Mouse (Mus musculus) neural tube, embryonic 14.5 days (tissue): ENCODE data around the gene Actr5. TPM values are rescaled to one million over a fixed set of nuclear protein-coding genes. Genes with fewer than 3 reads are reported as not detected.

Source experiments
- ATAC-seq: fragments of 200-750 bp; cut with Nextera tagmentation; 2 replicates; pipeline ENCODE4 v1.8.0; 2017; ENCODE audit warnings: low read depth, mild to moderate bottlenecking, moderate TSS enrichment, moderate library complexity
- H3K27ac ChIP-seq: fragments of 300-500 bp; sonication (generic); 2 replicates; pipeline ENCODE4 v1.5.1; 2014; ENCODE audit warnings: low read depth, mild to moderate bottlenecking, control low read depth, low read length, moderate library complexity, mixed read lengths
- H3K27me3 ChIP-seq: fragments of 300-500 bp; sonication (generic); 2 replicates; pipeline ENCODE4 v1.6.1; 2014; ENCODE audit warnings: low read length; ENCODE audit not compliant: control insufficient read depth, insufficient read depth
- H3K36me3 ChIP-seq: fragments of 300-500 bp; sonication (generic); 2 replicates; pipeline ENCODE4 v1.6.1; 2014; ENCODE audit warnings: low read length, mixed read lengths; ENCODE audit not compliant: control insufficient read depth, insufficient read depth
- H3K4me1 ChIP-seq: fragments of 300-500 bp; sonication (generic); 2 replicates; pipeline ENCODE4 v1.6.1; 2014; ENCODE audit warnings: low read length; ENCODE audit not compliant: control insufficient read depth, insufficient read depth
- H3K4me2 ChIP-seq: fragments of 300-500 bp; sonication (generic); 2 replicates; pipeline ENCODE4 v1.6.1; 2014; ENCODE audit warnings: mild to moderate bottlenecking, low read depth, low read length, control low read depth
- H3K4me3 ChIP-seq: fragments of 300-500 bp; sonication (generic); 2 replicates; pipeline ENCODE4 v1.5.1; 2014; ENCODE audit warnings: low read depth, low read length, control low read depth, mixed read lengths
- H3K9ac ChIP-seq: fragments of 300-500 bp; sonication (generic); replicated peaks from 2 replicates; pipeline ENCODE4 v1.6.1; 2014; ENCODE audit warnings: low read depth, mild to moderate bottlenecking, control low read depth, low read length, mixed read lengths
- H3K9me3 ChIP-seq: fragments of 300-500 bp; sonication (generic); 2 replicates; pipeline ENCODE4 v1.6.1; 2016; ENCODE audit warnings: low read length; ENCODE audit not compliant: control insufficient read depth
- WGBS: fragments of 180-500 bp; shearing (Covaris S2); extraction: QIAGEN DNeasy Blood & Tissue Kit; methylation state at CpG from one replicate; pipeline ENCODE4 v1.1.7; 2014; 5-methylcytosine and 5-hydroxymethylcytosine counted together
- polyA plus RNA-seq: library from polyadenylated mRNA; unstranded; fragments of >200 nt; fragmentation: Nextera tagmentation; extraction: Ambion mirVana; gene quantifications from 2 replicates; pipeline ENCODE4 v1.2.1, GENCODE M21; 2014

Gene Actr5
- polyA plus RNA-seq: 12.9 TPM in 2 replicates

DNA sequence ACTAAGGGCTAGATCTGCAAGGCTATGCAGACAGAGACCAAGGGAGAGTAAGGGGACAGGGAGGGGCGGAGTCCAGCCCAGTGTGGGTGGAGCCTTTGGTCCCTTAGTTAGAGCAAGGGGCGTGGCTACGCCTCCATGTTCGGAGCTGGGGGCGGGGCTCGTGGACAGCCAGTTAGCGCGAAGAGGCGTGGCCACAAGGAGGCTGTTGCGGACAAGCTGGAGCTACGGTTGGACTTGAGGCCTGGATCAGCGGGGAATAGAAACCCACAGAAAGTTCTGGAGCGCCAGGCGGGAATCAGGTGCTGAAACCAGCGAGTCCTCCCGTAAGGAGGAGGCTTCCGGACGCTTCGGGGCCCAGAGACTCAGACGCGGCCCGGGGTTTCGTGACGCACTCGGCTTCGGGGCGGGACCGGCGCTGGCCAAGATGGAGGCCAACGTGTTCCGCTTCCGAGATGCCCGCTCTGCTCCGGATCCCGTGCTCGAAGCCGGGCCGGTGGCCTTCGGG lies at the start of gene Actr5:
Gene Actr5, plus strand, starts transcription at position 171 of the 505 bp plus-strand sequence.
- 0% methylated on average over 38 of the region's 39 CpGs for WGBS
- ATAC-seq: peak; percentile 95
- Histone ChIP-seq H3K4me2 (peak within 1 kb of the TSS; percentile 89), H3K36me3 (peaks cover 15% of the 10 kb centered on the region; the same call in 1 of the 2 replicates), H3K4me1 (peaks cover 11% of the 10 kb centered on the region; the same call in 1 of the 2 replicates), H3K27me3 (peaks cover 3% of the 10 kb centered on the region; the same call in 1 of the 2 replicates), H3K9me3 (no peaks in the 10 kb centered on the region), H3K27ac (peak within 1 kb of the TSS; percentile 82), H3K4me3 (peak within 1 kb of the TSS; percentile 90), H3K9ac (peak within 1 kb of the TSS; percentile 89)

DNA sequence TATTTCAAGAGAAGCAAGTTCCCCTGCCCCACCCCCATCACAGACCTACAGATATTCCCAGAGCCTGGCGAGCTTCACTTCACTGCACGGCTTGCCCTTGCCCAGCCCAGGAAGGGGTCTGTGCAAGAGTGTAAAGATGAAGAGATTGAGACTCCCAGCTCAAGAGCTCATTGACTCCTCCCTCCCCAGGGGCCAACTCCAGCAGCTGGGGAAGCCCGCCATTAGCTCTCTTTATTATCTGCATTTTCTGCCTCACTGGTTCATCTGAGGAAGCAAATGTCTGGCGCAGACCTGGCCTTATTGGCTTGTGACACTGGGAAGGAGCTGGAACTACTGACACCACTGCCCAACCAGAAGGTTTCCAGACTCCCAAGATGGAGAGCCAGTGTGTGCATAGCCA lies 44.7 kb upstream of the Actr5 start:
- Histone ChIP-seq H3K9me3 (no peaks in the 10 kb centered on the region), H3K36me3 (no peaks in the 10 kb centered on the region), H3K4me1 (no peaks in the 10 kb centered on the region), H3K9ac (no peak overlapping the region), H3K27me3 (no peaks in the 10 kb centered on the region; the same call in 1 of the 2 replicates), H3K4me2 (no peak overlapping the region), H3K27ac (no peak overlapping the region), H3K4me3 (no peak overlapping the region)
- 38% methylated on average over 4 of the region's 4 CpGs for WGBS
- ATAC-seq: peak; percentile 51; the same call in 1 of the 2 replicates

DNA sequence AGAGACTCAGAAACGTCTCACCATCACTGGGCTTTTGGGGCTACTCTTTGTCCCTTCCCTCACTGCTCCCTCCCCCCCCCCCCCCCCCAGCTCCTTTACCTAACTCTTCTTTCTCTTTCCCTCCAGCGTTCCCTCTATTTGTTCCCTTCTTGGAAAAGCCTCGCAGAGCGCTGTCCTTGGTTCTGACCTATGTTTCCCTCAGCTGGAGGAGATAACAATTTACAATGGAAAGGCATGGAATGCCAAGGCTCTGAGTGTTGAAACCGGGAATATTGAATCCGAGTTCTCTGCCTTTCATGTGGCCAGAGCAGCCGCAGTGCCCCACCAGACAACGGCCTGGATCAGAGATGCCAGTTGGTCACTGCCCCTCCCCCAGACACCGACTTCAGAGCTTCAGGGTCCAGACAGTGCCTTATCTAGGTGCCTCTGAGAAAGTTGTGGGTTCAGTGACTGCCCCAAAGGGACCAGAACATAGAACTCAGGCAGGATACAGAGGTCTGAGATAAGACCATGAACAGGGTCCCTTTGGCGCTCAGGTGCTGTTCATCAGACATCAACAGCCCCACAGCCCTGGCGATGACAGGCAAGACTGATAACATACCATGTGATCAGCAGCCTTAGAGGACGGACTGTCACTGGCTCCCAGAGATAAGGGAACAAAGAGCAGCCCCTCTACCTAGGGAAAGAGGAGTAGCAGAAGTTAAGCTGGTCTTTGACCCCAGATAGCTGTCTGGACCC lies 39.9 kb upstream of the Actr5 start:
- H3K4me3 ChIP-seq: no peak overlapping the region
- no peak overlapping the region for H3K4me2 ChIP-seq
- no peaks in the 10 kb centered on the region for H3K9me3 ChIP-seq
- 13% methylated on average over 12 of the region's 12 CpGs for WGBS
- no peak overlapping the region for H3K9ac ChIP-seq
- H3K27me3 ChIP-seq: no peaks in the 10 kb centered on the region; the same call in 1 of the 2 replicates
- peaks cover 12% of the 10 kb centered on the region; the same call in 1 of the 2 replicates for H3K4me1 ChIP-seq
- H3K27ac ChIP-seq: no peak overlapping the region
- ATAC-seq: no peak
- H3K36me3 ChIP-seq: no peaks in the 10 kb centered on the region

DNA sequence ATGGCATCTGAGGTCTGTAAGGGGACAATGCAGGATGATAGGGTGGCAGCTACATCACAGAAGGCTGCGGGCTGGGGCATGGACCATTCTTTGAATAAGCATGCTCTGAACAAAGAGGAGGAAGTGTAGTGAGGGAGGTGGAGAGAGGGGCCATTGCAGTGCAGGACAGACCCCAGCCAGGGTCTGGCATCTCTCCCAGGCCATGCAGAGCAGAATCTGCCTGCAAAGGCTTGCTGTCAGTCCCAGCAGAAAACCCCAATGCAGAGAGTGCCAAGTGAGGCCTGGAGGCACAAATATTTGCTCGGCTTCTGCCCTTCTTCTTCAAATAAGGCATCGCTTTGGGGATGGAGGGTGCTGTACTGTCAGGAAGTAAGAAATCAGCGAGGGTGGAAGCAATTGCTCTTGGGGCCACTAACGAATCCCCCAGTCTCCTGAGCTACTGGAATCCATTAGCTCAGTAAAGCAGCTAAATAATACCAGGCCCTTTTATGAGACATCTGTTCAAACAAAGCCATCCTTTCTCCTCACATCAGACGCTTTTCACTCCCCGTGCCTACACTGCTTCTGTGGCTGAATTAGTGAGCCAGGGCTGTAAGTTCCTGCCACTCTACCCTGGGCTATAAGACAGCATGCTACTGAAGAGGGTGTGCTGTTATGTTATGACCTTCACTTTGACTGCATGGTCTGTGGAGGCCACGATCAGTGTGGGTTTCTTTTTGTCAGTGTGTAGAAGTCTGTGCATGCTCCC lies 36.0 kb upstream of the Actr5 start:
- WGBS: 11% methylated on average over 8 of the region's 8 CpGs
- ATAC-seq: peak; percentile 61; the same call in 1 of the 2 replicates
- H3K36me3 ChIP-seq: no peaks in the 10 kb centered on the region
- no peak overlapping the region for H3K9ac ChIP-seq
- H3K27ac ChIP-seq: peak overlapping the region; percentile 66
- peaks cover 14% of the 10 kb centered on the region; the same call in 1 of the 2 replicates for H3K4me1 ChIP-seq
- H3K27me3 ChIP-seq: no peaks in the 10 kb centered on the region; the same call in 1 of the 2 replicates
- no peak overlapping the region for H3K4me3 ChIP-seq
- no peaks in the 10 kb centered on the region for H3K9me3 ChIP-seq
- H3K4me2 ChIP-seq: no peak overlapping the region

DNA sequence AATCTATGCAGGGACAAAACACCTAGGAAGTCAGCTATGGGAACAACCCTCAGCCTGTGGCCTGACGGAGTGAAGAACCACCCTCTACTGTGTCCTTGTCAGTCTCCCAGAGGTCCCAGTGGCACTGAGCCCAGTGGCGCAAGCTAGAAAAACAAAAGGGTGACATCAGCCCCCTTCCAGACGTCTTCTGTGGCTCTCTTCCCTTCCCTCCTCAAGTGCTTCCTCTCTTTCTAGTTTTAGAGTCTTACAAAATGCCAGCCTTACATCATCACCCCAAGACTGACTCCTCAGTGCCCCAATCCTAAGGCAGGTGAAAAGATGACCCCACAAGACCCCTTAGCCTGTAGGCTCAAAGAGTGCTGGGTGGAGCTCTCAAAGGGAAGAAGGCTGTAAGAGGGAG lies 34.2 kb upstream of the Actr5 start:
- WGBS: 63% methylated on average over 3 of the region's 3 CpGs
- ATAC-seq: no peak
- H3K27me3 ChIP-seq: no peaks in the 10 kb centered on the region
- H3K4me2 ChIP-seq: no peak overlapping the region
- no peak overlapping the region for H3K9ac ChIP-seq
- peaks cover 22% of the 10 kb centered on the region; the same call in 1 of the 2 replicates for H3K4me1 ChIP-seq
- H3K27ac ChIP-seq: no peak overlapping the region
- H3K4me3 ChIP-seq: no peak overlapping the region
- no peaks in the 10 kb centered on the region for H3K9me3 ChIP-seq
- no peaks in the 10 kb centered on the region for H3K36me3 ChIP-seq

DNA sequence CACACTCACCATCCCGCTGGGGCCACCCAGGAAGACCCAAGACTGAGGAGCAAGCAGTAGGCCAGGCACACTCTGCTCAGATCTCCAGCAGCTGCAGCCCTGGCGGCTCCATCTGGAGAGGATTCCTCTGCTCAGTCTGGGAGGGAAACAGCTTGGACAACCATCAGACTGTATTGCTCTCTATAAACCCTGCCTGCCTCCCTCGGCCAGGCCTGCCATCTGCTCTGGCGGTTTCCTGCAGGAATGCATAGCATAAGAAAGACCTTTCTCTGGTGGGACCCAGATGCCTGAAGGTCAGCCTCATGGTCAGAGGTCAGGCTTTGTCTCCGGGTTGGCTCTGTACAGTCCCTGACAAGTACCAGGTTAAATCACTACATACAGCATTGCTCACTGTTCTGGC lies 33.4 kb upstream of the Actr5 start:
- Histone ChIP-seq H3K9me3 (no peaks in the 10 kb centered on the region), H3K36me3 (no peaks in the 10 kb centered on the region), H3K4me3 (no peak overlapping the region), H3K4me1 (peaks cover 26% of the 10 kb centered on the region; the same call in 1 of the 2 replicates), H3K9ac (no peak overlapping the region), H3K27me3 (no peaks in the 10 kb centered on the region), H3K27ac (no peak overlapping the region), H3K4me2 (no peak overlapping the region)
- WGBS: 24% methylated on average over 5 of the region's 5 CpGs
- ATAC-seq: peak; percentile 25; the same call in 1 of the 2 replicates

DNA sequence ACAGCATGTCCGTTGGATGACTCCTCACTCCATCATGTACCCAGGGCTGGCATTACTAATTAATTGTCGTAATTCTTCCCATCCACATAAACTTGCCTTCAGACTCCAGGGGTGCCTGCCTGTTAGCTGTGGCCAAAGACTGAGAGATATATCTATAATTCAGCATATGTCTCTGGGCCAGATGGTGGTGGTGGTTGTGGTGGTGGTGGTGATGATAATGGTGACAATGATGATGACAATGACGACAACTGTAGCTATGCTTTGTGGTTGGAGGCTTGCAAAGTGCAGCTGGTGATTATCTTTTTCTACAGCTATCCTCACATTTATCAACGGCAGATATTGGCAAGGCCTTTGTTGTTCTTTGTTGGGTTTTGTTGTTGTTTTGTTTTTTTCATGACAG lies 31.3 kb upstream of the Actr5 start:
- H3K9ac ChIP-seq: no peak overlapping the region
- no peak overlapping the region for H3K27ac ChIP-seq
- 68% methylated on average over 4 of the region's 4 CpGs for WGBS
- H3K36me3 ChIP-seq: no peaks in the 10 kb centered on the region
- no peaks in the 10 kb centered on the region for H3K27me3 ChIP-seq
- peaks cover 22% of the 10 kb centered on the region; the same call in 1 of the 2 replicates for H3K4me1 ChIP-seq
- no peak overlapping the region for H3K4me3 ChIP-seq
- H3K9me3 ChIP-seq: no peaks in the 10 kb centered on the region
- no peak for ATAC-seq
- no peak overlapping the region for H3K4me2 ChIP-seq

DNA sequence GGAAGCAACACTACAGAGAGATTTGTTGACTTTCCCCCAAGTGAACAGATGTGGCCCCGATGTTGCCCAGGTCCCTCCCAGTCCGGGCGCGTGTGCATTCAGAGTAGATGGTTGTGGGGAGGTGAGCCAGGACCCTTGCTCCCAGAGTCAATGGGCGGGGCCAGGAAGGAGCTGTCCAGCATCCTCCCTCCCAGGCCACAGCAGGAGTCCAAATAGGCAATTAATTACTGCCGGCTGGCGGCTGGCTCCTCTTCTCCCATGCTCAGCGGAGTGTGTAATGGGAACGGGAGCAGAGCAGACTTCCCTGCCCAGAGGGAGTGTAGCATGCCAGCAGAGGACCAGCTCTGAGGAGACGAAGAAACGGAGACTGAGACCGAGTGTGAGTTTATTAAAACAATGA lies 29.6 kb upstream of the Actr5 start:
- Histone ChIP-seq H3K4me3 (no peak overlapping the region), H3K4me1 (peaks cover 11% of the 10 kb centered on the region; the same call in 1 of the 2 replicates), H3K27ac (peak overlapping the region; percentile 52), H3K4me2 (0 out of 2 replicates have a peak overlapping the region, but pooled peaks have one; percentile 12), H3K9me3 (no peaks in the 10 kb centered on the region), H3K27me3 (peaks cover under 1% of the 10 kb centered on the region; the same call in 1 of the 2 replicates), H3K9ac (no peak overlapping the region), H3K36me3 (no peaks in the 10 kb centered on the region)
- peak; percentile 83 for ATAC-seq
- WGBS: 2% methylated on average over 12 of the region's 12 CpGs
